Mouse (Mus musculus) spleen, embryonic (tissue): ENCODE measurements around the gene Glra2.
"Not testable (repeated sequence)": the region's sequence is repeated elsewhere in the genome, so short reads cannot be mapped to it uniquely, and the experiment has no call there.

Source experiments
- CTCF ChIA-PET: fragments of 350-600 bp; sonication (Branson Sonifier 250); formaldehyde crosslinking; loops from one replicate; lab custom pipeline; 2022; lab: Charles Lee

Gene Glra2

DNA sequence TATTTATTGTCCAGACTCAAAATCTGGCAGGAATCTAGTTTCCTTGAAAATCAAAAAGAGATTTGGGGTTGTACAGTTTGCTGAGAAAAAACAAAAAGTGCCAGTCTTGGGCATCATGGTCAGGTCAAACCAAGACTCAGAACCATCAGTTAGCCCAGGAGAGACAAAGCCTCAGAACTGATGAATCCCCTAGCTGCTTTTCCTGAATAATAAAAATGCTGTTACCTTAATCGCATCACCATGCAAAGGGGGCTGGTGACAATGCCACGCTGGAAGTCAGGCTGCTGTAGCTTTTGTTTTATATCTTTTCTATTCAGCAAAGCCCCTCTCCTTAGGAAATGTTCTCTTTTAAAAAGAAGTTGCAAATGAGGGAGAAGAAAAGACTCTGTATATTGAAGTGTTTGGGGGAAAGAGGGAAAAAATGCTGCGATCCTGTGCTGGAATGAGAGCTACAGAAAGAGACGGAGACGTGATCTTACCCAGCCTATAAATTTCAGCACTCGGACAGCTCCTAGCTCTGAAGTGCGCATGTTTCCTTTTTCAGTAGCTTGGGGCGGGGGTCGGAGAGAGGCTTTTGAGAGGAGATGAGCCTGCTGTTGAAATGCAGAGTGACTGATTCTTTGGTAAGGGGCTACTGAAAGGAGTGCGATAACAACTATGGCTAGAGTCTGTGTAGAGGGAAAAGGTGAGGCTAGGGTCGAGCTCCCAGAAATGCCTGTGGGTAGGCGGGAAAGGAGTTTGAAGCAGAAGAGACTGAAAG lies at the start of gene Glra2:
Glra2 (minus strand) TSS at position 455 of the 760 bp plus-strand sequence.
- CTCF ChIA-PET = no interaction called here

DNA sequence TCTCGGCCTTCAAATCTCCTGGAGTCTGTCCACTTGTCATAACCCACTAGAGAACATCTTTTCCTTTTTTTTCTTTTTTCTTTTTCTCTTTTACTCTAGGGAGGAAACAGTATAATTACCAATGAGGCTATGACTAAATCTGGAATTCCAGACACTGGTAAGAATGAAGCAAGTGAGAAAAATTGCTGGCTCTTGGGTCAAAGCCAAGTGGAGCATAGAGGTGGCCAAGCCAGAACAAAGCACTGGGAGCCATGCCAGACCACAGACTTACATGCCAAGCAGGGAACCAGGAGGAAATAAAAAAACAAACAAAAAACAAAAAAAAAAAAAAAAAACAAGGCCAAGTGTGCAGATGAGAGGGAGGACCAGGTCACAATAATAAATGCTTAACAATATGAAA lies 35.6 kb upstream of the Glra2 start:
- CTCF ChIA-PET = no interaction called here

DNA sequence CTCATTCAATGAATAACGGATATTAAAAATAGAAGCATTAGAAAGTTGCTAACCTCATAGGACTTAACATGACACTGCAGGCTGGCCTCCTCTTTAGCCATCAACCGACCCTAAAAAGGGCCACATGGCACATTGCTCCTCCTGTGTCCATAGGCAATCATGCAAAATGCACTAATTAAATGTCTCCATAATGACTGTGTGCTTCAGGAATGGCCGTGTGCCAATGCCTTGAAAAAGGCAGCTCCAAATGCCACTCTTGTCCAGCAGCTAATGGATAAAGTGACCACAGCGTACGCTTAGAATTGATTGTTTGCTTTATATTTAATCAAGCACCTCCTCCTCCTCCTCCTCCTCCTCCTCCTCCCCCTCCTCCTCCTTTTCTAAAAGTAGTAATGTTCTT lies 17.4 kb upstream of the Glra2 start:
- CTCF ChIA-PET = no interaction called here

GRCm38 (mm10) chrX:165327699-165328333 lies 623 bp upstream of the Glra2 start:
- CTCF ChIA-PET = no interaction called here

- CTCF ChIA-PET = no interaction called here
Observed at GRCm38 (mm10) chrX:165193550-165193949, 133.6 kb downstream of the Glra2 start.

GRCm38 (mm10) chrX:165191170-165191569 lies 136.0 kb downstream of the Glra2 start:
- CTCF ChIA-PET = no interaction called here

- CTCF ChIA-PET = not testable (repeated sequence)
Observed at GRCm38 (mm10) chrX:165182948-165183347, 144.2 kb downstream of the Glra2 start.

DNA sequence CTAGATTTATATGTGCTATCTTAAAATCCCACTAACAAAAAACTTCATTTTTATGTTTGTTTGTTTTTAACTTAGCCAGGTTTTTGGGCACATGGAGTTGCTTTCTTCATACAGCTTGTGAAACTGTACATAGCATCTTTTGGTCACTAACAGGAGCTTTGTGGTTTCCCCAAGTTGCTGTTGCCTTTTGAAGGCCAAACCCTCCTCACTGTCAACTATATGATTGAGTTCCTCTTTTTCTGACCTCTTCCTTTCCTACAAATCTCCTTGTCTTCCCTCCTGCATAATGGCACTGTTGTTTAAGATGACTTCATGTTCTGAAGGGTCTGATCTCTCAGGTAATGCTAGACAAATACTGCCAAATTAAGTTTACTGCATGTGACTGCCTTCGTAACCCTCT lies 170.6 kb downstream of the Glra2 start:
- CTCF ChIA-PET = no interaction called here

- CTCF ChIA-PET = no interaction called here
Observed at GRCm38 (mm10) chrX:165104171-165104570, 223.0 kb downstream of the Glra2 start.
